Mouse (Mus musculus): ENCODE results near the gene Ocln. TPM values are rescaled to one million over a fixed set of nuclear protein-coding genes. Genes with fewer than 3 reads are reported as not detected.

Ocln gene
- not detected for polyA plus RNA-seq (2017; shearing (Covaris generic))

DNA sequence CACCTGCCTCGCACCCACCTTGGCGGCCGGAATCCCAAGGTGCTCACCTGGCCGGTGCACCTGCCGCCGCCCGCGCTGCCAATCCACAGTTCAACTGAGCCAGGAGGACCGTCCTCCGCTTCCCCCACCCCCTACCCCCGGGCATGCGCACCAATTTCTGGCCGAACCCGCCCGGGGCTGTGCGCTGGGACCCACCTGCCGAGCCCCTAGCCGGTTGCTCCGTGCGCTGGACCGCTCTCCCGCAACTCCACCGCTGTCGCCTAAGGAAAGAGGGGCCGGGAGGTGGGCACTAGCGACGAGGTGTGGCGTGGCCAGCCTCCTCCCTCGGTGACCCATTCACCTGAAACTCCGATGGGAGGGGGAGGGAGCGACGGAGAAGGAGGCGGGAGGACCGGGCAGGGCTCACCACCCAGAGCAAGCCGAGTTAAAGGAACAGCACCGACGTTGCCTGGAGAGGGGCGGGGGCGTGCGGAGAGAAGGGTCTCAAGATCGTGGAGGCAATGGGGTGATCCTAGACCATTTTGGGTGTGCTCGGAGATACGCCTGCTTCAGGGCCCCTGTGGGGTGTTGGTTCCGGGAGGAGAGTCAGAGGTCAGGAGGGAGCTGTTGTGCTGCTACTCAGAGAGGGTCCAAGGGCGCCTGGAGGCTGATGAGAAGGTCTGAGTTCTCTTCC lies at the start of gene Ocln:
TSS of gene Ocln (minus strand) at position 350 of the 673 bp plus-strand sequence.

DNA sequence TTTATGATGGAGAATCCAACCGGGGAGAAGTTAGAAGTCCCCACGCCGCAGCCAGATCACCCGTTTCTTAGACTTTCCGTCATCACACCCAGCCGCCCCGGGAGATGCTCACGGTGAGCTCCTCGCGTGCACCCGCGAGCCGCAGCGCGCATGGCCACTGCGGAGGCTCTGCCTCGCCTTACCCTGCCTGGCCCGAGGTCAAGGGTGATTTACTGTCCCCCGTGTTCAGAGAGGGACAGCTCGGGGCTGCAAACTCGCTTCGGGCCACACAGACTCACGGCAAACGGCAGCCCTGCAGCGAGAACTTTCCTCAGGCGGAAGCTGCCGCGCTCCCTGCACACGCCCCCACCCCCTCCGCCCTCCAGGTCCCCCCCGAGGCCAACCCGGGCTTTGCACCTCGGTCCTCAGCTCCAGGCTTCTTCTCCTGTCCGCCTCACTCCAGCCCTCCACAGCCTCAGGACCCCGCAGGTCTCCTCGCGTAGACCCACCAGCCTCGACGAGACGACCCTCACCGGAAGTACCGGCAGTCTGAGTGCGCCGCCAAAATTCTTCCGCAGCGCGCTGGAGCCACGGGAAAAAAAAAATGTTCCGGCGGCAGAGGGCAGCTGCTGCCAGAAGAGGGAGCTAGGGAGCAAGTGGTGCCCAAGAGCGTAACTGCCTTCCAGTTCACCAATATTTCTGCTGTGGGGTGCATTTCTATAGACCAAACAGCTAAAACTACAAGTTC lies 60.3 kb downstream of the Ocln start, which contains the start of gene Gtf2h2:
TSS of gene Gtf2h2 (minus strand) at position 519 of the 727 bp plus-strand sequence.

DNA sequence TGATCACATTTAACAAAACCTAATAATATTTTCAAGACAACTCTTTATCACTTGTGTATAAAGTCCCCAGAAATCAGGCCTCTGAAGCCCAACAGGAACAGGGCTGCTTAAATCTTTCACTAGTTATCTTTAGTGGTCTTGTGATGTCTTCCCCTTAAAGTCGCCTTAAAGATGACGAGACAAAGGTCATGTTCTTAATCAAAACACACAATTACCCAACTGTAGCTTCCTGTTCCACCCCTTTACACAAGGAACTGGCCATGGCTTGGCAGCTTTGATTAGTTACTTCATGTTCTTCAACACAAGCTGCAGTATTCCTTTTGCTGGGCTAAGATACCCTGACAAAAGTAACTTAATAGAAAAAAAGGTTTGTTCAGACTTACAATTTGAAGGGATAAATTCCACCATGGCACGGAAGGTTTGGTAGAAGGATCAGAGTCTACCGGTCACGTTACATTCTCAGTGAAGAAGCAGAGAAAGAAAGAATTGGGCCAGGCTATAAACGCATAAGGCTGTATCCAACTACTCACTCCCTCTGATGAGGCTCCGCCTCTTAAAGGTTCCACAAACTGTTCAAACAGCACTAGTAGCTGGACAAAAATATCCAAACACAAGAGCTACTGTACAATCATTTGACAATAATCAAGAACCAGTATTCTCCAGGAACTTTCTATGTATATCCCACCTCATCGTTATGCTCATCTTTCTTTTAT lies 99.9 kb downstream of the Ocln start, which contains the start of gene Naip1:
TSS of gene Naip1 (minus strand) at position 455 of the 713 bp plus-strand sequence.

Other genes starting within 250 kb of the Ocln start
- gene Naip6, start 235.0 kb downstream of the Ocln start, polyA plus RNA-seq (2017; shearing (Covaris generic)) = 0.07 TPM
- gene Naip1, start 99.8 kb downstream of the Ocln start, polyA plus RNA-seq (2017; shearing (Covaris generic)) = not detected
- 36.7 TPM for gene Gtf2h2, start 60.1 kb downstream of the Ocln start, polyA plus RNA-seq (2017; shearing (Covaris generic))
- 5.4 TPM for gene Marveld2, start 64.3 kb upstream of the Ocln start, polyA plus RNA-seq (2017; shearing (Covaris generic))
- gene Ak6, start 98.3 kb upstream of the Ocln start, polyA plus RNA-seq (2017; shearing (Covaris generic)) = 130 TPM
- 20.9 TPM for gene Rad17, start 98.3 kb upstream of the Ocln start, polyA plus RNA-seq (2017; shearing (Covaris generic))
- 3.1 TPM for gene Taf9, start 98.9 kb upstream of the Ocln start, polyA plus RNA-seq (2017; shearing (Covaris generic))
- 17.5 TPM for gene Ccdc125, start 117.0 kb upstream of the Ocln start, polyA plus RNA-seq (2017; shearing (Covaris generic))
- gene Cdk7, start 178.2 kb upstream of the Ocln start, polyA plus RNA-seq (2017; shearing (Covaris generic)) = 53.1 TPM
- 55.7 TPM for gene Mrps36, start 191.9 kb upstream of the Ocln start, polyA plus RNA-seq (2017; shearing (Covaris generic))
- 0.56 TPM for gene Cenph, start 223.2 kb upstream of the Ocln start, polyA plus RNA-seq (2017; shearing (Covaris generic))
- 0.70 TPM for gene Ccnb1, start 233.9 kb upstream of the Ocln start, polyA plus RNA-seq (2017; shearing (Covaris generic))